Mouse (Mus musculus) liver, embryonic 15.5 days (tissue): ENCODE data around the gene Zc3h7b. TPM values are rescaled to one million over a fixed set of nuclear protein-coding genes. Genes with fewer than 3 reads are reported as not detected.
"Not testable (repeated sequence)": the region's sequence is repeated elsewhere in the genome, so short reads cannot be mapped to it uniquely, and the experiment has no call there.

ENCODE experiments used
- ATAC-seq: fragments of 200-750 bp; cut with Nextera tagmentation; 2 replicates; pipeline ENCODE4 v1.8.0; 2017; ENCODE audit warnings: moderate number of reproducible peaks, mild to moderate bottlenecking, moderate library complexity; ENCODE audit not compliant: insufficient read depth
- H3K27ac ChIP-seq: fragments of 300-500 bp; sonication (generic); replicated peaks from 2 replicates; pipeline ENCODE4 v1.5.1; 2015; ENCODE audit warnings: mild to moderate bottlenecking, inconsistent platforms
- H3K27me3 ChIP-seq: fragments of 300-500 bp; sonication (generic); 2 replicates; pipeline ENCODE4 v1.6.1; 2015; ENCODE audit warnings: mild to moderate bottlenecking, inconsistent platforms
- H3K36me3 ChIP-seq: fragments of 300-500 bp; sonication (generic); replicated peaks from 2 replicates; pipeline ENCODE4 v1.6.1; 2015; ENCODE audit warnings: moderate library complexity, mild to moderate bottlenecking, inconsistent platforms
- H3K4me1 ChIP-seq: fragments of 300-500 bp; sonication (generic); replicated peaks from 2 replicates; pipeline ENCODE4 v1.6.1; 2015; ENCODE audit warnings: inconsistent platforms
- H3K4me2 ChIP-seq: fragments of 300-500 bp; sonication (generic); 2 replicates; pipeline ENCODE4 v1.6.1; 2015; ENCODE audit warnings: moderate library complexity, mild to moderate bottlenecking, inconsistent platforms
- H3K4me3 ChIP-seq: fragments of 300-500 bp; sonication (generic); replicated peaks from 2 replicates; pipeline ENCODE4 v1.5.1; 2015; ENCODE audit warnings: mild to moderate bottlenecking, inconsistent platforms
- H3K9ac ChIP-seq: fragments of 300-500 bp; sonication (generic); 2 replicates; pipeline ENCODE4 v1.6.1; 2015; ENCODE audit warnings: moderate library complexity, mild to moderate bottlenecking, inconsistent platforms
- H3K9me3 ChIP-seq: fragments of 300-500 bp; sonication (generic); replicated peaks from 2 replicates; pipeline ENCODE4 v1.6.1; 2016; ENCODE audit warnings: inconsistent platforms
- WGBS: fragments of 180-500 bp; shearing (Covaris S2); methylation state at CpG from one replicate; pipeline ENCODE4 v1.1.7; 2015; ENCODE audit warnings: mixed read lengths; ENCODE audit not compliant: insufficient replicate concordance; 5-methylcytosine and 5-hydroxymethylcytosine counted together
- polyA plus RNA-seq: library from polyadenylated mRNA; unstranded; fragments of >200 nt; fragmentation: Nextera tagmentation; extraction: Ambion mirVana; gene quantifications from 2 replicates; pipeline ENCODE4 v1.2.1, GENCODE M21; 2015

The Zc3h7b gene
- polyA plus RNA-seq, 1 experiment from 2014 or later, result 5.0 TPM

- Histone ChIP-seq H3K4me2 (no peak overlapping the region), H3K4me1 (peaks cover 7% of the 10 kb centered on the region), H3K9ac (no peak overlapping the region), H3K27me3 (peaks cover 17% of the 10 kb centered on the region; the same call in 1 of the 2 replicates), H3K9me3 (no peaks in the 10 kb centered on the region), H3K4me3 (no peak overlapping the region), H3K36me3 (no peaks in the 10 kb centered on the region), H3K27ac (no peak overlapping the region)
- ATAC-seq, result no peak
- WGBS, result 16% methylated on average over 2 of the region's 2 CpGs
Measured at GRCm38 (mm10) chr15:81739924-81740323, 4.9 kb upstream of the Zc3h7b start.

GRCm38 (mm10) chr15:81742368-81742767 lies 2.5 kb upstream of the Zc3h7b start:
- H3K36me3 ChIP-seq, H3K4me2 ChIP-seq, H3K4me3 ChIP-seq, ATAC-seq, H3K27ac ChIP-seq, H3K9ac ChIP-seq, H3K9me3 ChIP-seq: not testable (repeated sequence)
- Histone ChIP-seq H3K27me3 (peaks cover 15% of the 10 kb centered on the region; the same call in 1 of the 2 replicates), H3K4me1 (peaks cover 24% of the 10 kb centered on the region)
- 25% methylated on average over 2 of the region's 2 CpGs for WGBS

DNA sequence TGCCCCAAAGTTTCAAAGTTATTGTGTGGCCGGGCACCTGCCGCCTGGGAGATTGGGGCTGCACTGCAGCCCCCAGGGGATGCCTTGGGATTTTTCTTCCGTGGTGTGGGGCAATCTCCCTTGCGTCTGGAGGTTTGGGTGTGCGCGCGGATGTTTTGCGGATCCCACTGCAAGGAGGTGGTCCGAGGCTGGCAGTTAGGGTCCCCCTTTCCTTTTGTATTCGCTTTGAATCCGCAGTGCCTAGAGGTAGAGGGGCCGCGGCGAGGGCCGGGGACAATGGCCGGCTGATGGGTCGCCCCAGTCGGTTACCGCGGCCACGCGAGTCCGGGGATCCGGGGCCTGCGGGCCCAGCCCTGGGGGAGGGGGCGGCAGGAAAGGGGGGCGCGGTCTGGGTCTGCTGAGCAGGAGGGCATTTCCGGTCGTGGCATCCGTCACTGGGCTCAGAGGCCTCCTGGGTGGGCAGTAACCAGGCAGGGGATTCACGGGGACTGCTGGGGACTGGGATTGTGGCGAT lies 801 bp downstream of the Zc3h7b start:
- H3K9ac ChIP-seq, result peak overlapping the region; percentile 67
- peaks cover 35% of the 10 kb centered on the region for H3K4me1 ChIP-seq
- peaks cover 15% of the 10 kb centered on the region; the same call in 1 of the 2 replicates for H3K27me3 ChIP-seq
- H3K9me3 ChIP-seq, result no peaks in the 10 kb centered on the region
- H3K4me2 ChIP-seq, result peak overlapping the region; percentile 85
- ATAC-seq, result peak; percentile 45
- peak overlapping the region; percentile 76 for H3K27ac ChIP-seq
- WGBS, result under 1% methylated on average over 33 of the region's 33 CpGs
- H3K4me3 ChIP-seq, result peak overlapping the region; percentile 73
- H3K36me3 ChIP-seq, result no peaks in the 10 kb centered on the region

- peaks cover 6% of the 10 kb centered on the region; the same call in 1 of the 2 replicates for H3K27me3 ChIP-seq
- H3K4me2 ChIP-seq, result no peak overlapping the region
- H3K36me3 ChIP-seq, result no peaks in the 10 kb centered on the region
- no peak overlapping the region for H3K4me3 ChIP-seq
- H3K9ac ChIP-seq, result no peak overlapping the region
- peaks cover 46% of the 10 kb centered on the region for H3K4me1 ChIP-seq
- WGBS, result 67% methylated on average over 14 of the region's 14 CpGs
- H3K9me3 ChIP-seq, result no peaks in the 10 kb centered on the region
- H3K27ac ChIP-seq, result no peak overlapping the region
- no peak for ATAC-seq
Measured at GRCm38 (mm10) chr15:81749742-81750141, 4.9 kb downstream of the Zc3h7b start.

DNA sequence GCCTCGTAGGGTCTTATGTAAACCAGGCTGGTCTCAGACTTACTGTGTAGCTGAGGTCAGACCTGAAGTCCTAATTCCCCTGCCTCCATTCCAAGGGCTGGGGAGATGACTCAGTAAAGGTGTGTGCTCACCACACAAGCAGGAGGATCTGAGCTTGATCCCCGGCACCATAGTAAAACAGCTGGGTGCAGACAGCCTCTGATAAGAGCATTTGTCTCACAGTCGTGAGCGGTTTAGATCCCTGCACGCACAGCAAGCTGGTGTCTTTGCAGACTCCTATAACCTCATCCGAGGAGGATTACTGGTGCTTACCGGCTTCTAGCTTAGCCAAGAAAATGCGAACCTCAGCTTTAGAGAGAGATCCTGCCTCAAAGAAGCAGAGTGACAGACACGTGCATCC lies 8.8 kb downstream of the Zc3h7b start:
- 59% methylated on average over 9 of the region's 9 CpGs for WGBS
- peak; percentile 58 for ATAC-seq

DNA sequence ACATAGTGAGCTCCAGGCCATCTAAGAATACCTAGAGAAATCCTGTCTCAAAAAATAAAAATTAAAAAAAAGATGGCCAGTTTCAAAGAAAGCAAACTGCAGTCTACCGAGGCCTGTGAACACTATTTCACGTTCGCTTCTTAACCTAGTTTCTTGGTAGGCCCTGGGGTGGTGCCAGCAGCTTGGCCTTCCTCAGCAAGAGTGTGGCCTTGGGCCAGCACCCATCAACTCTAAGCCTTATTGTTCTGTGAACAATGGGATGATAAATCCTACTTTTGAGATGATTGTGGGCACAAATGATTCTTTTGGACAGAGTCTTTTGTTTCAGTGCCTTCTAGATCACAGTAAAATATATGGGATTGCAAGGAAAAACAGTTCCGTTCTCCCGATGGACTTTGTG lies 13.8 kb downstream of the Zc3h7b start:
- 0 out of 2 replicates have a peak, but pooled peaks cover 4% of the 10 kb centered on the region for H3K9me3 ChIP-seq
- no peak overlapping the region for H3K4me3 ChIP-seq
- ATAC-seq, result no peak

More for the DNA sequence above, 8.8 kb downstream of the Zc3h7b start:
- H3K4me2 ChIP-seq, result no peak overlapping the region
- H3K36me3 ChIP-seq, result 0 out of 2 replicates have a peak, but pooled peaks cover 5% of the 10 kb centered on the region
- peaks cover 23% of the 10 kb centered on the region; the same call in 1 of the 2 replicates for H3K4me1 ChIP-seq
- H3K9me3 ChIP-seq, result no peaks in the 10 kb centered on the region
- no peaks in the 10 kb centered on the region for H3K27me3 ChIP-seq
- no peak overlapping the region for H3K27ac ChIP-seq
- no peak overlapping the region for H3K9ac ChIP-seq
- H3K4me3 ChIP-seq, result no peak overlapping the region

DNA sequence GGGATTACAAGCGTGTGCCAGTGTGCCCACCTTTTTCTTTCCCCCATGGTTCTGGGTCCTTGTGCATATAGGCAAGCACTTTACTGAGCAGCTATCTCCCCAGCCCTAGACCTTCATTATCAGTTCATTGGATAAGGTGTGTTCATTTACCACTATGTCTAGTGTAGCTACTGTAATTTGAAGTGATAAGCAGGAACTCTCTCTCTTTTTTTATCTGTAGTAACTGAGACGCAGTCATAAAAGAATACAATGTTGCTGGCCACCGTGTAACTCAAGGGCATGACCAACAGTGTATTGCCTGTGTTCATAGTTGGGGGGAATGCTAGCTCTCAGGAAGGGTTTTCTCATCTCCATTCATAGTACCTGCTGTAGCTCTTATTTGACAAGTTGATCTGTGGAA lies 14.7 kb downstream of the Zc3h7b start:
- H3K9me3 ChIP-seq, result 0 out of 2 replicates have a peak, but pooled peaks cover 4% of the 10 kb centered on the region
- WGBS, result 38% methylated on average over 3 of the region's 3 CpGs
- no peak overlapping the region for H3K4me2 ChIP-seq
- no peaks in the 10 kb centered on the region for H3K27me3 ChIP-seq
- peaks cover 29% of the 10 kb centered on the region for H3K4me1 ChIP-seq
- H3K9ac ChIP-seq, result no peak overlapping the region
- peak; percentile 71 for ATAC-seq
- H3K4me3 ChIP-seq, result no peak overlapping the region
- peak overlapping the region; percentile 48 for H3K27ac ChIP-seq
- 0 out of 2 replicates have a peak, but pooled peaks cover 9% of the 10 kb centered on the region for H3K36me3 ChIP-seq

More for the DNA sequence above, 13.8 kb downstream of the Zc3h7b start:
- Histone ChIP-seq H3K9ac (no peak overlapping the region), H3K36me3 (0 out of 2 replicates have a peak, but pooled peaks cover 9% of the 10 kb centered on the region), H3K4me1 (peaks cover 25% of the 10 kb centered on the region), H3K27ac (no peak overlapping the region), H3K4me2 (no peak overlapping the region), H3K27me3 (no peaks in the 10 kb centered on the region)
- 79% methylated on average over 5 of the region's 5 CpGs for whole genome bisulfite sequencing

DNA sequence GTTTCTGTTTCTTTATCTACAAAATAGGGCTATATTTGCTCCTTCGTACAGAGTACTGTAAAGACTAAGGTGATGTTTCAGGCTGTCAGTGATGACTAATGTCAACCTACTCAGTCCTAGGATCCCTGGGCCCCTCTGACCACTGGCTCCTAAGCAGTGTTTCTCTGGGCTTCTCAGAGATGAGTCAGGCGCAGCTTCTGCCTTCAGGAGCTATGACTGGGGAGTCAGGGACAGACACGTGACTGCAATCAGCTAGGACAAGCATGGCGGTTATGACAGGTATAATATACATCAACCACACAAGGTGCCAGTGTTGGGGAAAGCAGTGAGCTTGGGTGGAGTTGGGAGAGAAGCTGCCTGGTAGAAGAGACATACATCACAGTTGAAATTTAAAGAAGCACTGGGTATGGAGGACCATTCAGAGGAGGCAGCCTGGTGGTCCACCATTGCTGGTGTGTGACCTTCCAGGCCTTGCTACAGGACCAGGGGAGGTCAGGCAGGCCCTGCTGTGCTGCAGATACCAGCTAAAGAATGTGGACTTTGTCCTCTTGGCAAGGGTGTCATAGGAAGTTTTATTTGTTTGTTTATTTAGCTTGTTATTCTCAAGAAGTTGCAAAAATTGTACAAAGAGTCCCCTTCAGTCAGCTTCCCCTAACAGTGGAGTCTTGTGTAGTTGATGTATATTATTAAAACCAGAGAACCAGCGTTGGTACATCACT lies 15.7 kb downstream of the Zc3h7b start:
- Histone ChIP-seq H3K4me3 (no peak overlapping the region), H3K27me3 (no peaks in the 10 kb centered on the region), H3K9me3 (0 out of 2 replicates have a peak, but pooled peaks cover 4% of the 10 kb centered on the region), H3K27ac (0 out of 2 replicates have a peak overlapping the region, but pooled peaks have one; percentile 3), H3K4me2 (no peak overlapping the region), H3K4me1 (peaks cover 38% of the 10 kb centered on the region), H3K9ac (no peak overlapping the region), H3K36me3 (0 out of 2 replicates have a peak, but pooled peaks cover 9% of the 10 kb centered on the region)
- ATAC-seq, result no peak
- 68% methylated on average over 5 of the region's 5 CpGs for WGBS

GRCm38 (mm10) chr15:81761381-81761780 lies 16.5 kb downstream of the Zc3h7b start:
- Histone ChIP-seq H3K9me3 (0 out of 2 replicates have a peak, but pooled peaks cover 4% of the 10 kb centered on the region), H3K4me1 (peaks cover 46% of the 10 kb centered on the region), H3K27me3 (no peaks in the 10 kb centered on the region), H3K27ac (no peak overlapping the region), H3K4me2 (no peak overlapping the region), H3K9ac (no peak overlapping the region), H3K4me3 (no peak overlapping the region), H3K36me3 (0 out of 2 replicates have a peak, but pooled peaks cover 3% of the 10 kb centered on the region)
- no peak for ATAC-seq
- 81% methylated on average over 7 of the region's 7 CpGs for WGBS

- Histone ChIP-seq H3K36me3 (0 out of 2 replicates have a peak, but pooled peaks cover 3% of the 10 kb centered on the region), H3K27me3 (no peaks in the 10 kb centered on the region), H3K4me3 (no peak overlapping the region), H3K9ac (no peak overlapping the region), H3K27ac (no peak overlapping the region), H3K4me1 (peaks cover 48% of the 10 kb centered on the region), H3K4me2 (no peak overlapping the region), H3K9me3 (0 out of 2 replicates have a peak, but pooled peaks cover 4% of the 10 kb centered on the region)
- ATAC-seq, result no peak
- WGBS, result 73% methylated on average over 3 of the region's 3 CpGs
Measured at GRCm38 (mm10) chr15:81761959-81762358, 17.1 kb downstream of the Zc3h7b start.

GRCm38 (mm10) chr15:81764573-81764972 lies 19.7 kb downstream of the Zc3h7b start:
- no peak overlapping the region for H3K4me3 ChIP-seq
- H3K27ac ChIP-seq, result peak overlapping the region; percentile 41; the same call in 1 of the 2 replicates
- H3K4me2 ChIP-seq, result peak overlapping the region; percentile 21; the same call in 1 of the 2 replicates
- H3K36me3 ChIP-seq, result 0 out of 2 replicates have a peak, but pooled peaks cover 3% of the 10 kb centered on the region
- H3K27me3 ChIP-seq, result no peaks in the 10 kb centered on the region
- 0 out of 2 replicates have a peak, but pooled peaks cover 4% of the 10 kb centered on the region for H3K9me3 ChIP-seq
- ATAC-seq, result peak; percentile 62
- WGBS, result 32% methylated on average over 6 of the region's 6 CpGs
- H3K4me1 ChIP-seq, result peaks cover 44% of the 10 kb centered on the region
- H3K9ac ChIP-seq, result no peak overlapping the region
